Mouse (Mus musculus): ENCODE results near the gene Bcl11b.

The Bcl11b gene

GRCm38 (mm10) chr12:108003483-108003882 lies at the start of gene Bcl11b:
Bcl11b (minus strand) TSS chr12:108003602.
- no peak for DNase-seq (ENCODE audit: extremely low read depth, insufficient read length, low spot score)

GRCm38 (mm10) chr12:108050996-108051395 lies 47.6 kb upstream of the Bcl11b start:
- DNase-seq (ENCODE audit: extremely low read depth, insufficient read length, low spot score) = no peak

GRCm38 (mm10) chr12:108049625-108050024 lies 46.2 kb upstream of the Bcl11b start:
- no peak for DNase-seq (ENCODE audit: extremely low read depth, insufficient read length, low spot score)

GRCm38 (mm10) chr12:108042239-108042571 lies 38.8 kb upstream of the Bcl11b start:
- DNase-seq (ENCODE audit: extremely low read depth, insufficient read length, low spot score) = no peak

- DNase-seq (ENCODE audit: extremely low read depth, insufficient read length, low spot score) = peak; percentile 26
Observed at GRCm38 (mm10) chr12:108041571-108042238, 38.3 kb upstream of the Bcl11b start.

- no peak for DNase-seq (ENCODE audit: extremely low read depth, insufficient read length, low spot score)
Observed at GRCm38 (mm10) chr12:108037446-108037845, 34.0 kb upstream of the Bcl11b start.

- DNase-seq (ENCODE audit: extremely low read depth, insufficient read length, low spot score) = no peak
Observed at GRCm38 (mm10) chr12:108035412-108036078, 32.1 kb upstream of the Bcl11b start.

- no peak for DNase-seq (ENCODE audit: extremely low read depth, insufficient read length, low spot score)
Observed at GRCm38 (mm10) chr12:108022835-108023615, 19.6 kb upstream of the Bcl11b start.

- DNase-seq (ENCODE audit: extremely low read depth, insufficient read length, low spot score) = no peak
Observed at GRCm38 (mm10) chr12:108012003-108012402, 8.6 kb upstream of the Bcl11b start.

GRCm38 (mm10) chr12:108010346-108010745 lies 6.9 kb upstream of the Bcl11b start:
- no peak for DNase-seq (ENCODE audit: extremely low read depth, insufficient read length, low spot score)

GRCm38 (mm10) chr12:108009156-108009555 lies 5.8 kb upstream of the Bcl11b start:
- DNase-seq (ENCODE audit: extremely low read depth, insufficient read length, low spot score) = no peak

- no peak for DNase-seq (ENCODE audit: extremely low read depth, insufficient read length, low spot score)
Observed at GRCm38 (mm10) chr12:108005816-108006626, 2.6 kb upstream of the Bcl11b start.

- DNase-seq (ENCODE audit: extremely low read depth, insufficient read length, low spot score) = no peak
Observed at GRCm38 (mm10) chr12:108005488-108005800, 2.0 kb upstream of the Bcl11b start.

GRCm38 (mm10) chr12:108004701-108005487 lies 1.5 kb upstream of the Bcl11b start:
- DNase-seq (ENCODE audit: extremely low read depth, insufficient read length, low spot score) = no peak

GRCm38 (mm10) chr12:108003928-108004327 lies 526 bp upstream of the Bcl11b start:
- DNase-seq (ENCODE audit: extremely low read depth, insufficient read length, low spot score) = no peak

GRCm38 (mm10) chr12:108002436-108003189 lies 789 bp downstream of the Bcl11b start:
- no peak for DNase-seq (ENCODE audit: extremely low read depth, insufficient read length, low spot score)

- DNase-seq (ENCODE audit: extremely low read depth, insufficient read length, low spot score) = no peak
Observed at GRCm38 (mm10) chr12:108001652-108002340, 1.6 kb downstream of the Bcl11b start.

GRCm38 (mm10) chr12:108000715-108001080 lies 2.7 kb downstream of the Bcl11b start:
- no peak for DNase-seq (ENCODE audit: extremely low read depth, insufficient read length, low spot score)
